Mouse (Mus musculus) MEL (cell line): ENCODE results near the gene Elk4.

Source experiments
- EP300 ChIP-seq, 2 experiments: IDR thresholded peaks; 2 replicates each; pipeline ENCODE4 v1.6.1; 2011; ENCODE audit warnings: improper control_type of control experiment in 2 of 2, low read length in 2 of 2, low read depth in 1 of 2, mild to moderate bottlenecking in 1 of 2
- POLR2A ChIP-seq, 2 experiments: IDR thresholded peaks; 2 replicates each; pipeline ENCODE4 v1.6.1; 2011 to 2012; ENCODE audit warnings: low read length in 2 of 2, mild to moderate bottlenecking in 2 of 2, control low read depth in 1 of 2, improper control_type of control experiment in 1 of 2, low read depth in 1 of 2, moderate library complexity in 1 of 2; ENCODE audit not compliant: control insufficient read depth in 1 of 2, insufficient read depth in 1 of 2, poor library complexity in 1 of 2
- ZMIZ1 ChIP-seq: IDR thresholded peaks from 2 replicates; pipeline ENCODE4 v1.6.1; 2012; ENCODE audit warnings: low read depth, mild to moderate bottlenecking, inconsistent platforms, low read length, improper control_type of control experiment, moderate library complexity

GRCm38 (mm10) chr1:132003817-132004216 lies 3.6 kb upstream of the Elk4 start:
- TF ChIP-seq ZMIZ1 (no peak), EP300 (IDR thresholded peaks at IDR 0.05; ENCODE audit: low read depth in 1 of 2, low read length in 2 of 2) (no peak), POLR2A (IDR thresholded peaks at IDR 0.05; ENCODE audit: control insufficient read depth in 1 of 2, insufficient read depth in 1 of 2, low read depth in 1 of 2, low read length in 2 of 2, poor library complexity in 1 of 2) (no peak)
